Mouse (Mus musculus): ENCODE results near the gene Pigw.
A peak's percentile ranks its signal among the peaks of the same experiment; 100 is the strongest.

Pigw gene

DNA sequence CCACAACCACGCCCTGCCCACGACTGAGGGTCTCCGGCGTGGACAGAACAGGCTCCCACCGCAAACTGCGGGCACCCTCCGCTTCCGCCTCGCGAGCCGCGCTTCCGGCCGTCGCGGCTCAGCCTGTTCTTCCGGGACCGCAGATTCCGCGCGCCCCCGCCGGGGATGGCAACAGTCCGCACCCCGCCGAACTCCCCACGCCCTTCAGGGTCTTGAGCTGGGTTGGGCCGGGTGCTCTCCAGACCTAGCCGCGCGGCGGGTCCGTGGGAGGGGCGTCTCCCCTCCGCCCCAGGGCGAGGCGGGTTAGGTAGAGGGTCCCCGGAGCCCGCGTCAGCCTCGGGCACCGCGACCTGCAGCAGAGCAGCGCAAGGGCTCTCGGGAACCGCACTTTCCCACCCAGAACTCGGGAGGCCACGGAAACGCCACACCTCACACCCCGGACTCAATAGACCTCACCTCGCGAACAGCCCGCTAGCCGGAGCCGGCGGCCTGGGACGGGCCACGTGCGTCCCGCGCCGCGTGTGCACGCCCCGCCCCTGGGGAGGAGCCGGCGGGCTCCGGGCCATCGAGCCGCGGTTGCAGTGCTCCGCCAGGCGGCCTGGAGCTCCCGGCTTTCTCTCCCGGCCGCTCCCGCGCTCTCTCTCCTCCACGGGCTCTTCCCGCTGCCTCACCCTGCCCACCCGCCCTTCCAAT is at the start of gene Pigw, which contains the start of gene Myo19:
Gene Pigw (minus strand): TSS at position 514 of the 693 bp plus-strand sequence.
Gene Myo19 (plus strand): TSS at position 377 of the 693 bp plus-strand sequence.
- DNase-seq: peak; percentile 83 to 92

DNA sequence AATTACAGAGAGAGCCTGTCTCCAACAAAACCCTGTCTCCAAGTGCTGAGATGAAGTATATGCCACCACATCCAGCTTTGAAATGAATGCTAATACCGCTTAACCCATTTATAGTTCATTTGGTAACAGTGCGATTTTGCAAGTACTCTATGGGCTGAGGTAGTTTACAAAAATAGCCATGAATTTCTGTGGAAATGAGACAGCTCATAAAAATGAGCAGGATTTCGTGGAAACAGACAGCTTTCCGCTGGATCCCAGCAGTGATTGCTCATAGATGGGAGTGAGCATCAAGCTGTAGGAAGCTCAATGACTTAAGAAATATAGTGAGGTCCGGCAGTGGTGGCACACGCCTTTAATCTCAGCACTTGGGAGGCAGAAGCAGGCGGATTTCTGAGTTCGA is 40.9 kb upstream of the Pigw start:
- DNase-seq: no peak

DNA sequence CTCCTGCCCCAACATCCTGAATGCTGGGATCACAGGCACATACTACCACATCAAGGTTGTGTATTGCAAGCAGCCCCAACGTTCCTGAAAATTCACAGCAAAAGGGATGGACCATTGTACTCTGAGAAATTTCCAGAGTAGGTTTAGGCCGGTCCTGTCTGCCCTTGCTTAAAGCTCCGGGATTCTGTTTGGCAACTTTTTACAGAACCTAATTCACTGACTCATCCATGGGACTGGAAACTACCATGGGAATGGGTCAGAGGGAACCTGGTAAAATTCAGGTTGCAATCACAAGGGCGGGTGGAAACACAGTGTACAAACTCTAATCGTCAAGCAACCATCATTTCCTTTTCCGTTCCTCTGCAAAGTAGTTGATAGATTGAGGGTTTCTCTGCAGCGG is 39.9 kb upstream of the Pigw start:
- no peak for DNase-seq

DNA sequence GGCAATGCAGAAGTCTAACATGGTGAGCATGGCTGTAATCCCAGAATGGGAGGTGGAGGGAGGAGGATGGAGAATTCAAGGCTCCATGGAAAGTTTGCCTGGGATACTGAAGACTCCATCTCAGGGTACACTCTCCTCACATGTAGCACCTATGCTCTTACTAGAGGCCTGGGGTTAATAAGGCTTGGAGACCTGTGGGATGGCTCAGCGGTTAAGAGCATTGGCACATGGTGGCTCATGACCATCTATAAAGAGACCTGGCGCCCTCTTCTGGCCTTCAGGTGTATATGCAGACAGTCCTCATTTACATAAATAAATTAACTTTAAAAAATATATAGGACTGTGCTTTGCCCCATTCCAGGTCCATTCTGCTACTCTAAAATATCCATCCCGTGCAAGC is 39.2 kb upstream of the Pigw start:
- peak; percentile 37 to 72 for DNase-seq

DNA sequence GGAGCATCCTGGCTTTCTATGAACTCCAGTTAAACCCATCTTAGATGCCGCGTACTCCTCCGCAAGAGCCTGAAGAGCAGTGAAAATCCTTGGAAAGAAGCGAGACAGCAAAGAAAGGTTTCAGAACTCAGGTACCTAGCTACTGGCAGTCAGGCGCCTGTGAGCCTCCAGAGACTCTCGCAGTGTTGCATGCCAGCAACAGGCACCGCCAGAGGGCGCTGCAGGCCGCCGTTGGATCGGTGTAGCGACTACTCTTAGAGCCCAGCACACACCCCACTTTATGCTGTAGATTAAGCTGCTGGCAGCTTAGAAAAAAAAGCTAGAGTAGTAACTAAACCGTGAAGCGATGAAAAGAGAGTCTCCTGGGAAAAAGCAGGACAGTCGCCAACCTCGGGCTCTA is 38.3 kb upstream of the Pigw start:
- DNase-seq: peak; percentile 88 to 98

DNA sequence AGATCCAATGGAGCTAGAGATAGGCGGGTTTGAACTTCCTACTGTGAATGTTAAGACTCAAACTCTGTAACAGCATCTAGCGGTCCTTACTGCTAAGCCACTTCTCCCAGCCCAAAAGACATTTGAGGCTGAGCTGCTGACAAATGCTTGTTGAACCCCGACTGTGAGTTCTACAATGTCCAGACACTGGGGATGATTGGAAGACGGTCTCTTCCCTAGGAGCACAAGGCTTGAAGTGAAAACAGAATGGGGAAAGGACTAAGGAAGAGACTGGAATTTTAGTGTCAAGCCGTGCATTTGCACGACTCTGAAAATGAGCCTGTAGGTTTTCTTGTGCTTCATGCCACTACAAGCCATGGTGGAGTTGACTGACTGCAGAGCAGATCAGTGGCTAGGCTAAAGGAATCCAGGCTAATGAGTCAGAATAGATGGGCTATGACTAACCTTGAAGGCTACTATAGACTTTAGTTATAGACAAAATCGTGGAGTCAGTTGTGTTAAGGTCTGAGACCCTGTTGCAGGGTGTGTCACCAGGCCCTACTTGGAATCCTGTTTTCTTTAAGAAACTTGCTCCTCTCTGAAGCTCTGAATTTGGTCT is 36.7 kb upstream of the Pigw start:
- no peak for DNase-seq

DNA sequence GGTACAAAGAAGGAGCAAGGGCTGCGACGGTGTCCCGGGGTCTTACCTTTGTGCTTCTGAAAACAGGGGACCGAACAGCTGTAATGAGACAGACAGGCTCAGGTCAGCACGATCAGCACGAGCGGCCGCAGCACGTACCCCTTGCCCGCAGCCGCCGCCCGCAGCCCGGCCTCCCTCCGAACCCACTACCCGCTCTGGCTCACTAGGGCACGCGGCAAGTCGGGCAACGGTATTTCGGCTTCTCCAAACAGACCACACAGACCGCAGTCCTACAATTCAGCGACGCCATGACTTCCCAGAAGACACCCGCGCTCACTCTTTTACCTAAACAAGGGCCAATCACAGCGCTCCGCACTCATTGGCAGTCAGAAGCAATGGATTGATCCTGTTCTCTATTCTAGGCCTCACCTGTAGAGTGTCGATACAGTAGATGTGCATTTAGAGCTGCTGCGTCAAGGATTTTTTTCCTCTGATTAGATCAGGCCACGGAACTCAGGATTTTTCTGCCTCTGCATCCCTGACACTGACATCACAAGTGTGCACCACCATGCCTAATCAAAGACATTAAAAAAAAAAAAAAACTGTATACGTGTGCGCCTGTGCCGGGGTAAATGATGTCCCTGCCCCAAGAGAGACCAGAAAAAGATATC is 36.1 kb upstream of the Pigw start, which contains the start of gene Znhit3:
Gene Znhit3 (minus strand): TSS at position 314 of the 650 bp plus-strand sequence.
- peak; percentile 87 to 93 for DNase-seq

DNA sequence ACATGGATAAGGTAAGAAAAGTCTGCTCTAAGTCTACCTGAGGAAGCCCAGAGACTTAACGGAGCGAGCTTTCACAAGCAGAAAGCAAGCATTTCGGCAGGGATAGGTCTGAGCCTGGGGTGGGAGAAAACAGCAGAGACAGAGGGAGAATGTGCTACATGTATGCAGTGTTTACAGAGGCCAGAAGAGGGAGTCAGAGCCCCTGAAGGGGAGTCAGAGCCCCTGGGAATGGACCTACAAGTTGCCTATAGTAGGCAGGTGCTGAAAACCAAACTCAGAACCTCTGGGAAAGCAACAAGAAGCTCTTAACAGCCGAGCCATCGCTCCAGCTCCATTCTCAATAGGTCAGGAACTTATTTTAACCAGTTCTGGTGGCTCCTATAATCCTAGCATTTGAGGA is 34.6 kb upstream of the Pigw start:
- no peak for DNase-seq

DNA sequence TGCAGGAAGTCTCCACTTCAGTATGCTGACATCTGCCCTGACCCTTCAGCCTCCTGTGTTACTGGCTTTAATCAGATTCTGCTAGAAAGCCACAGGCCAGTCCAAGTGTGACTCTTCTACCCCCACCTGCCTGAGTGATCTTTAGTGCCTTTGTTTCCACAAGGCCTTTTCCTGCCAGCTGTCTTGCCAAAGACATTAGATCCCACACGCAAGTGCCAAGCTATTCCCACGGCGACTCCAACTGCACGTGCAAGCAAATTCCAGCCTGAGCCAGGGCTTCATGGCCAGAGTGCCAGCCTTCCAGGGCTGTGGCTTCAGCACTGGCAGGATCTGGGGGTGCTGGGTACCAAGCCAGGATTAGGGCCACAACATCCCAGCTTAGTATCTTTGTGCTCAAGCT is 30.3 kb upstream of the Pigw start:
- no peak for DNase-seq

DNA sequence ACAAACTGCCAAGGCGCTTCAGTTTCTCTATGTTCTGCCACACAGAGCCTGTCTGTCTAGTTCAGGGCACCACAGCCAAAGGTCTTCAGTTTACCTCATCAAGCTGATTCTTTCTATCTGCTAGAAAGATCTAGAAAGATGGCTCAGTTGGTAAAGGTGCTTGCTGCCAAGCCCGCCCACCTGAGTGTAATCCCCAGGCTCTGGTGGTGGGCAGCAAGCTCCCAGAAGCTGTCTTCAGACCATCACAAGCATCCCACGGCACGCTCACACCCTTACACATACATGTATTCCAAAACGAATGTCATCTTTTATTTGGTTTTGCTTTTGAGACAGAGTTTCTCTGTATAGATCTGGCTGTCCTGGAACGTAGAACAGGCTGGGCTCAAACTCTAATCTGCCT is 28.4 kb upstream of the Pigw start:
- no peak for DNase-seq

DNA sequence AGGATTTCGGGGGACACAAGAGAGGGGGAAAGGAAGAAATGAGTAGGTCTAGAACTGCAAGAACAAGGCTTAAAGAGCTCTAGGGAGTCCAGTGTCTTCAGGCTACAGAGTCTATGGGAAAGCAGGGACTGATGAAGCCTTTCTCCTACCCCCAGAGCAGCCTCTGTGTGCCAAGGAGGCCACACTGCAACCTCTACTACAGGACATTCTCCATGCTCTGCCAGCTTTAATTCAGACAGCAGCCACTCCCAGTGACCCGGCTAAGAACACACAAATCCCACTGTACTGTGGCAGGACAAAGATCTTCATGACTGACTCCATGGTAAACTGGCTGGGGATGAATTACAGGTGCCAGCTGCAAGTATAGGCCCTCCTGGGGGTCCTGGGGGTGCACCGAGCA is 27.0 kb upstream of the Pigw start:
- no peak for DNase-seq

DNA sequence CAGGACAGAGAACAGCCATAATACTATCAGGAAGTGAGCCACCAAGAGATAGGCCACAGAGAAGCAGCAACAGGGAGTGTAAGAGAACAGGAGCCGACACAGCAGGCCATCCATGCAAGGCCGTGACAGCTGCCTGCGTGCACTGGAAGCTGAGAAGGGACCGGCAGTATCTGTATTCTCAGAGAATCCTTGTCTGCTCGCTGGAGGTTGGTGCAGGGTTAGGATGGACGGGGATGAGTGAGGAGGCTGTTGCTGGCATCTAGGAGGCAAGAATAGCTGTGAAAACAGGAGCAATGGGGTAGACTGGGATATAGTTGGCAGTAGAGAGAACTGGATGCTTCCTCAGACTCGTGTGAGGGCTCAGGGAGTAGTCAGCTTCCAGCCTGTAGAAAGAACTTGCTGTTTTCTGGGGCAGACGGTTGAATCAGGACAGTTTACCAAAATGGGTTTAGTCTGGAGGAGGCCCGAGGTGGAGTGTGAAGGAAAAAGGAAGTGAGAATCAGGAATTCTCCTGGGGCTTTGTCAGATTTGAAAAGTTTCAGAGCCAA is 24.6 kb upstream of the Pigw start:
- DNase-seq: no peak

DNA sequence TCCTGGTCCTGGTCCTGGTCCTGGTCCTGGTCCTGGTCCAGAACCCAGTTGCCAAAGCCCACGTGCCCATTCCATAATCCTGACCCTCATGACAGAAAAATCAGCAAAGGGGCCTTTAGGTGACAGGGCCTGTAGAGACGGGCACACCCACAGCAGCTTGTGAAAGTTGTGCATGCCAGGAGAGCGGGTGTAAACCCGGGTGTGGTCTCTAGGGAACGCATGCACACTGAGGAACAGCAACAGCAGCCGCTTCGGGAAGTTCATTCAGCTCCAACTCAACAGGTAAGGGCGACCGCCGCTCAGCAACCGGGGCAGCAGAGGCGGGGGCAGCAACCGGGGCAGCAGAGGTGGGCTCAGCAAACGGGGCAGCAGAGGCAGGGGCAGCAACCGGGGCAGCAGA is 13.0 kb upstream of the Pigw start:
- DNase-seq: no peak

DNA sequence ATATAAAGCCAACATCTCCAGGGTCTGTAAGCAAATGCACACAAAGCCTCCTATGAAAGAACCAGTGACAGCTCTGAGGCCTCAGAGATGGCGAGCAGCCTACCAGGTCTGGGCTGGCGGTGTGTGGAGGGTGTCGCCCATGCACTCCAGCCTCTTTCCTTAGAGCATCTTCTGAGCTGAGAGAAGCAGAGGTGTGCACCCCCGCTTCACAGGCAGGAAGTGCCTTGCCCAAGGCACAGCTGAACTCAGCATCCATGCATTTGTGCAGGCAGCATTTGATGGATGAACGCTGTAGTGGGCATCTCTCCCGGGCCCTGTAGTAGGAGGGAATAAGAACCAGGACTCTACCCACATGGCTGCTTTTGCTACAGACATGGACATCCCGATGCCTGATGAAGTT is 11.6 kb upstream of the Pigw start:
- no peak for DNase-seq

DNA sequence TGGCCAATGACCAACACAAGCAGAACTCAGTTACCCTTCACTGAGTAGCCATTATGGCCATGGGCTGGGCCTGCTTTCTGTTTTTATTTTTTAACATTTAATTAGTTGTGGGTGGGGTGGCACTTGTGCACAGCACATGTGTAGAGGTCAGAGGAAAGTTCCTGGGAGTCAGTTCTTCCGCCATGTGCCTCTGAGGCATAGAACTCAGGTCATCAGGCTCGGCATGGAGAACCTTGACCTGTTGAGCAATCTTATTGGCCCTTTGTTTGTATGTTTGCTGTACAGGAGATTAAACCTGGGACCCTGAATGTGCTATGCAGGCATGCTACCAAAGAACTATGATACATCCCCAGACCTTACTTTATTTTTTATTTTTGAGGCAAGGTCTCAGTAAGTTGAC is 9.4 kb upstream of the Pigw start:
- peak in 1 of 2 experiments; percentile 13 for DNase-seq

DNA sequence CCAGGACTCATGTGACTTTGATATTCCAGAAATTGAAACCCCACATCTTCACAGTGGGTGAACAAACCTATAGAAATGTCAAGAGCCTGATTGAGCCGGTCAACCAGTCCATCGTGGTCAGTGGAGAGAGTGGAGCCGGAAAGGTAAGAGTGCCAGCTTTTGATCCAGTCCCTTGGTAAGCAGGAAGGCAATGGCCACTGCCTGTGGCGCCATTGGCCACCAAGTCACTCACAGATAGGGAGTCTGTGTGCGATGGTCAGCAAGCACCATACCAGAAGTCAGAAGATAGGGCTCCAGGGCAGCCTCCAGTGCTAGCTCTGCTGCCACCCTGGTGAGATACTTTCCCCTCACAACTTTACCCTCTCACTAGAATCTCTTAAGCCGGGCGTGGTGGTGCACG is 7.9 kb upstream of the Pigw start:
- DNase-seq: no peak

DNA sequence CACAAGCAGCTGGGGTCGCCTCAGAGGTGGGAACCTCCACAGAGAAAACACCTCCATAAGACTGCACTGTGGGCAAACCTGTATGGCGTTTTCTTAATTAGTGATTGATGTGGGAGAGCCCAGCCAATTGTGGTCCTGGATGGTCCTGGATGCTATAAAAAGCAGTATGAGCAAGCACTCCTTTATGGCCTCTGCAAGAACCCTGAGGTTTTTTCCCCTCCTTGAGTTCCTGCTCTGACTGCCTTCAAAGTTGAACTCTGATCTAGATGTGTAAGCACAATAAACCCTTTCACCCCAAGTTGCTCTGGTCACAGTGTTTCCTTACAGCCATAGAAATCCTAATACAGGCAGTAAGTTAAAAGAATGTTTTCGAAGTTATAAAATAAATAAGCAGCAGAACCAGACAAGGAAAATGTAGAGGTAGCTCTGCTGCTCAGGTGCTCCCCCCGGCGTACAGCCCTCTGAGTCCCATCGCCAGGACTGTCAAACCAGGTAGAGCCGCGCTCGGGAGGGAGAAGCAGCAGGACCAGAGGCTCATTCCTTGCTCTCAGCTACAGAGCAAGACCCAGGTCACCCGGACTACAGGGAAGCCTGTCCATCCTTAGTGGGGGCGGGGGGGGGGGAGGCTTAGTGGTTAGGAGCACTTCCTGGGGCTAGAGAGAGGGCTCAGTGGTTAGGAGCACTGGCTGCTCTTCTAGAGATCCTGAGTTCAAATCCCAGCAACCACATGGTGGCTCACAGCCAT is 6.9 kb upstream of the Pigw start:
- peak in 1 of 2 experiments; percentile 56 for DNase-seq

DNA sequence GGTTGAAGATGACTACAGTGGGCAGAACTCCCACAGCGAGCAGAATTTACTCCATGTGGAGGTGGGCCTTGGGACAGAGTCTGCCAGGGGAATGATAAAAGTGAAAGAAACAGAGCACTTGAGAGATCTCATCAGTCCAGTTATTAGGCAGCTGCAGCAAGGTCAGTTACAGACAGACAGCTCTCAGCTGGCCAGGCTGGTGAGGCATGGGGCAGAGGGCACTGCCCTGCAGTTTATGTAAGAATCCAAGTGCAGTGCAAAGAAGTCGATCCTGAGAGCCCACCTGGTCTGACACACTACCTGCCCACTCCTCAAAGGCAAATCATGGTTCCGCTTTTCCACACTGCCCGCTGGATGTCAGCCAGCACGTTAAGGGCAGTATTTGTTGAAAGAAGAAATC is 6.2 kb upstream of the Pigw start:
- DNase-seq: peak; percentile 57 to 75

DNA sequence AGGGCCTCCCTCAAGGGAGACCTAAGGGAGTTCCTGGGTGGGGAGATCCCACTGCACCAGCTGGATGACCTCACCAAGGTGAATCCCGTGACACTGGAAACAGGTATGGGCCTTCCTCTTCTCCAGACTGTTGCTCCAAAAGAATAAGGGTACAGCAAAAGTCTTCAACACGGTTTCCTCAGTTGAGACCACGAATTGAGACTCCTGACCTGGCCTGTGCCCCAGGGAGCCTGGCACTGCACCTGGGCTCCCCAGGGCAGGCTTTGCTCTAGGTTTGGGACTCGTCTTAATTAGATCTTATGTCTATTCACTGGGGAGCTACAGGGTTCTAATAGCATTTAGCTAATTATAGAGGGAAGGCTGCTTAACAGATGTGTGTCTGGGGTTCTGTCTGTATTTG is 5.2 kb upstream of the Pigw start:
- no peak for DNase-seq

DNA sequence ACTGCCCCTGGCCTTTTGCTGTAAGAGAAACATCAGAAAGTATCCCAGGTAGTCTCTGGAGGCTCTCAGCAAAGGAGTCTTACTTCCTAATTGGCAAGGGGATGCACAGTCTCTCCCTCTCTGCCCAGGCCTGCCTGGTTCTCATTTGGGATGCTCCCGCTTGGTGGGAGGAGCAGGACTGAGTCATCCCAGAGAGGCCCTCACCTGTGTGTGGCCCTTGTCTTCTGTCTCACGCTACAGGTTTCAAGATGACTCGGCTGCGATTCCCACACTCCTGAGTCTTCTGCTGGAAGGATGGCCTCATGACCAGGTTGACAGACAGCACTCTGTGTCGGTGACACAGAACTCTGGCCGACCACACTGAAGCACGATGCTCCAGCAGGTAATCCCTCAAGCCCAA is 2.3 kb upstream of the Pigw start:
- DNase-seq: no peak

DNA sequence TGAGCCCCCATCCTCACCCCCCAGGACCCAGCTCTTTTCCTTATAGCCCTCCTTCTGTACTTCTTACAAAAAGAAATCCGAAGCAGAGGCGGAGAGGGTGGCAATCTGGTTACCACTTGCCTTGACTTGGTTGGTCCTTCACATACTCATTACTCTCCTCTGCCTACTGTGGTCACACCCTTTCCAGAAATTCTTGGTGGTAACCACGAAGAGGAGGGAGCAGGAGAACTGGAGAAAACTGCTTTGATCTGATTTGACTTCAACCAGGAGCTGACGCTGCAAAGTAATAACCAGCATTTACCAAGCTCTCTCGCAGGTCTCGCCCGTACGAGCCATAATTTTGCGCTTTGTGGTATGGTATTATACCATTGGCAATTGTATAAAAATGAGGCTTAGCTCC is 886 bp upstream of the Pigw start:
- DNase-seq: no peak

DNA sequence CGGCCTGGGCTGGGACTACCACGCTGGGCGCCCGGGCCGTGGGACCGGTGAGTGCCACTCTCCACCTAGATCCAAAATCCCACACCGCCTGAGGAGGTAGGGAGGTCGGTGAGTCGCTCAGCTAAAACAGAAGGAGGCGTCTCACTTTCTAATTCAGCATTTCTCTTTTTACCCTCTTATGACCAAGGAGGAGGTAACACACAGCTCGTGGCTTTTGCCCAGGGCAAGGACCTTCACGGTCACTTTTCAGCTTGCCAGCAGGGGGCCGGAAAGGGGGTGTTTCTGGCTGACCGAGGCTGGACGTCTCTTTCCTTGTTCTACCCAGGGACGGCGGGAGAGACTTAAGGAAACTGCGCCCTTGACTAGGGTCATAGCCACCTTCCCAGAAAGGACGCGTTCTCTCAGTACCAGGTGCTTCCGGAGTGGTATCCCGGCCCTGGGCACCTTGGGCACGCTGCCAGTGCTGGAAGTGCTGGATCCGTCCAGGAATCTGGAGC is 428 bp upstream of the Pigw start:
- peak; percentile 70 to 77 for DNase-seq
